ENCODE assay signal across 8 mouse cellular contexts in genomic region chr7:140115583-140116328, GRCm38 (mm10). TPM values are rescaled to one million over a fixed set of nuclear protein-coding genes. Genes with fewer than 3 reads are reported as not detected.
DNase-seq lines count a peak whose midpoint lies in the region; ATAC-seq lines count a peak whose summit lies in the region.

Gene Paox, plus strand, starts transcription at chr7:140115799.

- no peaks in the 10 kb centered on the region for H3K9me3 ChIP-seq in embryonic facial prominence, embryonic 14.5 days (ENCODE audit: control insufficient read depth, low read length)
- H3K9me3 ChIP-seq in limb, embryonic 15.5 days = no peaks in the 10 kb centered on the region
- H3K9me3 ChIP-seq in midbrain, embryonic 15.5 days = no peaks in the 10 kb centered on the region

- H3K27me3 ChIP-seq in embryonic facial prominence, embryonic 14.5 days (replicated peaks; ENCODE audit: control insufficient read depth, insufficient read depth, low read length) = no peaks in the 10 kb centered on the region
- H3K27me3 ChIP-seq in limb, embryonic 15.5 days = no peaks in the 10 kb centered on the region
- H3K27me3 ChIP-seq in midbrain, embryonic 15.5 days (replicated peaks) = no peaks in the 10 kb centered on the region

- H3K4me3 ChIP-seq in embryonic facial prominence, embryonic 14.5 days (ENCODE audit: low read depth, low read length) = peak within 1 kb of the TSS; percentile 82
- peak within 1 kb of the TSS; percentile 74 for H3K4me3 ChIP-seq in limb, embryonic 15.5 days
- H3K4me3 ChIP-seq in midbrain, embryonic 15.5 days = peak within 1 kb of the TSS; percentile 64

- WGBS in embryonic facial prominence, embryonic 14.5 days = under 1% methylated on average over 22 of the region's 23 CpGs
- under 1% methylated on average over 23 of the region's 23 CpGs for WGBS in limb, embryonic 15.5 days
- WGBS in midbrain, embryonic 15.5 days = 2% methylated on average over 23 of the region's 23 CpGs

- DNase-seq in 416B (ENCODE audit: low read depth) = peak; percentile 87
- DNase-seq in embryonic facial prominence, embryonic 14.5 days (ENCODE audit: low spot score) = peak; percentile 86
- peak; percentile 76 to 77 for DNase-seq in heart, adult 9 months (ENCODE audit: low spot score in 2 of 2)
- peak; percentile 76 to 79 for DNase-seq in kidney, adult 8-10 months
- peak; percentile 57 for DNase-seq in testis, postnatal 10 days (ENCODE audit: low spot score)

- peak; percentile 21 for ATAC-seq in activated CD4-positive, CD25-positive, alpha-beta regulatory T cell, adult 4 months
- ATAC-seq in embryonic facial prominence, embryonic 14.5 days (ENCODE audit: low read depth) = peak; percentile 79
- ATAC-seq in limb, embryonic 15.5 days (ENCODE audit: insufficient number of reproducible peaks, low FRiP score, low TSS enrichment, low read depth) = peak; percentile 79
- peak; percentile 76 for ATAC-seq in midbrain, embryonic 15.5 days (replicated peaks)

- H3K9ac ChIP-seq in embryonic facial prominence, embryonic 14.5 days (ENCODE audit: low read depth, low read length) = peak within 1 kb of the TSS; percentile 80
- H3K9ac ChIP-seq in limb, embryonic 15.5 days = peak within 1 kb of the TSS; percentile 71
- peak within 1 kb of the TSS; percentile 75 for H3K9ac ChIP-seq in midbrain, embryonic 15.5 days

- H3K27ac ChIP-seq in embryonic facial prominence, embryonic 14.5 days (replicated peaks; ENCODE audit: low read depth, low read length) = peak within 1 kb of the TSS; percentile 85
- peak within 1 kb of the TSS; percentile 91 for H3K27ac ChIP-seq in limb, embryonic 15.5 days
- H3K27ac ChIP-seq in midbrain, embryonic 15.5 days = peak within 1 kb of the TSS; percentile 78

- peak within 1 kb of the TSS; percentile 89 for H3K4me2 ChIP-seq in embryonic facial prominence, embryonic 14.5 days (ENCODE audit: low read depth, low read length)
- peak within 1 kb of the TSS; percentile 76 for H3K4me2 ChIP-seq in limb, embryonic 15.5 days
- peak within 1 kb of the TSS; percentile 69 for H3K4me2 ChIP-seq in midbrain, embryonic 15.5 days

- H3K4me1 ChIP-seq in embryonic facial prominence, embryonic 14.5 days (ENCODE audit: control insufficient read depth, insufficient read depth, low read length) = no peaks in the 10 kb centered on the region
- 0 out of 2 replicates have a peak, but pooled peaks cover 7% of the 10 kb centered on the region for H3K4me1 ChIP-seq in limb, embryonic 15.5 days
- peaks cover 8% of the 10 kb centered on the region for H3K4me1 ChIP-seq in midbrain, embryonic 15.5 days

- peaks cover 18% of the 10 kb centered on the region for H3K36me3 ChIP-seq in embryonic facial prominence, embryonic 14.5 days (ENCODE audit: control insufficient read depth, insufficient read depth, low read length)
- H3K36me3 ChIP-seq in limb, embryonic 15.5 days = peaks cover 23% of the 10 kb centered on the region
- H3K36me3 ChIP-seq in midbrain, embryonic 15.5 days (replicated peaks) = peaks cover 7% of the 10 kb centered on the region; the same call in 1 of the 2 replicates

RNA-seq across cellular contexts. Expression of gene Paox, which starts in this region (rescaled TPM):
- 1 to 10 TPM; 3.8 to 4.7 TPM for polyA plus RNA-seq in activated CD4-positive, CD25-positive, alpha-beta regulatory T cell, adult 4 months (2017; shearing (Covaris generic))
- 16.7 and 17.8 TPM in 2 replicates for polyA plus RNA-seq in embryonic facial prominence, embryonic 14.5 days (2014; fragmentation: Nextera tagmentation; extraction: Ambion mirVana)
- 17.7 and 18.4 TPM in 2 replicates for polyA plus RNA-seq in limb, embryonic 15.5 days (2015; fragmentation: Nextera tagmentation; extraction: Ambion mirVana)
- polyA plus RNA-seq in midbrain, embryonic 15.5 days (2015; fragmentation: Nextera tagmentation; extraction: Ambion mirVana) = 7.4 and 7.5 TPM in 2 replicates

Comparison
In these comparisons a context has a peak if more than half of its experiments do, and no peak if none do; other contexts are left out.
1. Peak in every context shown above with its lines: DNase-seq, ATAC-seq, H3K4me3 ChIP-seq and H3K27ac ChIP-seq.
2. ATAC-seq: peak in every context shown above with its lines; median percentile 79 in embryonic facial prominence, embryonic 14.5 days; 79 in limb, embryonic 15.5 days; 76 in midbrain, embryonic 15.5 days; 21 in activated CD4-positive, CD25-positive, alpha-beta regulatory T cell, adult 4 months.